Mouse (Mus musculus): ENCODE results near the gene Fam126a.

Fam126a gene

GRCm38 (mm10) chr5:24030579-24030969 is at the start of gene Fam126a:
Gene Fam126a, minus strand, starts transcription at chr5:24030690.
- peak; percentile 97 for DNase-seq (ENCODE audit: low spot score)

GRCm38 (mm10) chr5:24078420-24079179 is 48.1 kb upstream of the Fam126a start:
- DNase-seq (ENCODE audit: low spot score), result no peak

- no peak for DNase-seq (ENCODE audit: low spot score)
Measured at GRCm38 (mm10) chr5:24077739-24078306, 47.3 kb upstream of the Fam126a start.

DNA sequence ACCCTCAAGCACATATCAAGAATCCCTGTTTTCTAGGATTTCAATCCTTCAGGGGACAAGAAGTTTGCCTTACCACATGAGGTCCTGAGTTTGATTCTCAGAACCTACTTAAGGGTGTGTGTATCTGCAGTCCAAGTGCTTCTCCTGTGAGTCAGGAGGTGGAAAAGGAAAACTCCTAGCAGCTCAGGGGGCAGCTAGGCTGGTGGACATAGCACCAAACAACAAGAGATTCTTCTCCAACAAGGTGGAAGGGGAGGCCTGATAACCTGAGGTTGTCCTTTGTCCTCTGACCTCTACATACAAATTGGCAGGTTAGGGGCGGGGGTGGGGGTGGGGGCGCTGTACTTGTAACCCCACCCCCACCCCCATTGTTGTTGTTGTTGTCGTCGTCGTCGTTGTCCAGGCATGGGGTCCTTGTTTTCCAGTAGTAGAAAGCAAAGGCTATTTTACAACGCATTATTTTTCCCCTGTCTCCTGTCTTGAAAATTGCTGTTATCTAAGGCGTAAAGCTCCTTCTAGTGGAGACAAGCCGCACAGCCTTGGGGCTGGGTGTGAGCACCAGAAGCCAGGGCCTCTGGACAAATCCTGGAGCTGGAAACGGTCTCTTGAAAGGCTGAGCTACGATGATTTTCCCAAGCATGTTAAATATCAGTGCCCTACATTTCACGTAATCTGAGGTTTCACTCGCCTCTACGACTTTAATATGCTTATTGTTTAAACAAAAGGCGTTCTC is 46.7 kb upstream of the Fam126a start:
- peak; percentile 73 for DNase-seq (ENCODE audit: low spot score)

DNA sequence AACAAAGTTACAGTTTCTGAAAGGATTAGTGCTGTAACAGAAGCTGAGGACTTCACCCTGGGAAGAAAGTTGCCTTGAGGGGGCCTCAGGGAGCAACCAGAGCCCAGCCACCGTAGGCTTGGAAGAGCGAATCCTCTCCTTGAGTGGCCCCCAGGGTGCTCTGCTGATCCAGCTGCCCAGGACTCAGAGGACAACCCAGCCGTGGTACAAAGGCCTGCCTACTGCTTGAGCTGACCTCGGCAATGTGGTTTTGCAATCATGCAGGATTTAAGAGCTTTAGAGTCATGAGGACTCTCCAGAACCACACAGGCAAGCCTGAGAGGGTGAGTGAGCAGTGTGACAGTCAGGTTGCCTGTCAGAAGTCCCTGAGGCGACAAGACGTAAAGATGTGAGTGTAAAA is 41.5 kb upstream of the Fam126a start:
- DNase-seq (ENCODE audit: low spot score), result no peak

DNA sequence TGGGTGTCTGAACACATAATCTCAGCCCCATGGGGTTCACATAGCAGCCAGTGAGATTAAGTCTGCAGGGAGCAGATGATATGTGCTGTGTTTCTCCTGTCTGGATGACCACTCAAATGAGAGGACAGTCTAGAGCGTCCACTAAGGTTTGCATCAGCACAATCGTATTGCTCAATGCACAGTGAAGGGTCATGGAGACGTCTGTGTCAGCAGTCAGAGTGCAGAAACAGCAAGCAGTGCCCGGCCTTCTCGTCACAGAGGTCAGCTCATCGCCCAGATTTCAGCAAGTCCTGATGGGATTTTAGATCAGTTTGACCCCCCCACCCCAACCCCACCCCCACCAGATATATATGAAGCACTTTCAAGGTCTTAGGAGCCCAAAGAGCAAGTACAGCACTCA is 38.5 kb upstream of the Fam126a start:
- no peak for DNase-seq (ENCODE audit: low spot score)

DNA sequence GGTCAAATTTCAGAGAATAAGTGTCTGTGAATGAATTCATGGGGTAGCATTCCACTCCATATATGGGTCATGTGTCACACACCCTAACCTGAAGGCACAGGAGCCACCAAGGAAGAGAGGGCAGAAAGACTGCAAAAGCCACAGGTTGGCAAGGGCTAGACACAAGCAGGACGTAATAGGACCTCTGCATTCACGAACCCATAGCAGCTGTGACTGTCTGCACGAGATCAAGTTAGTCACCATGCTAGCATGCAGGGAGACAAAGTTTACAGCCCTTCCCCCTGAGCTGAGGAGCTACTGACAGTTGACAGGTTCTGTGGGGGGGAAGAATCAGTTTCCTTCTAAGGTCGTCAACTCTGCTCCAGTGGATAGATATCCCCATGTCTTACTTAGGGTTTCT is 33.1 kb upstream of the Fam126a start:
- no peak for DNase-seq (ENCODE audit: low spot score)

DNA sequence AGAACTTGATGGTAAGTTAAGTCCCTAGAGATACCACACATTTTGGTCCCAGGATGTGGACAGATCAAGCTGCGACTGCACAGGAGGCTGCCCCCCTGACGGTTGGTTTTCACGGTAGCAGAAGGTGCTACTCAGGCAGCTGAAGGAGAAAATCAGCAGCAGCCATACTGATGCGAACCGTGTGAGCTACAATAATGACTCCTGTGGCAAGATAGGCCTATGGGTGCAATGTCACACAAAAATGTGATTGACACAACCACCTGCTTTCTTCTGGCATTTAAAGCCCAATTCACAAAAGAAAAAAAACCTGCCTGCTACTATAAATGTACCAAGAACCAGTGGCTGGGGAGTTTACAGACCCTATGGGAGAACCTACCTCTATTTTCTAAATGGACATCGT is 32.5 kb upstream of the Fam126a start:
- DNase-seq (ENCODE audit: low spot score), result no peak

- DNase-seq (ENCODE audit: low spot score), result no peak
Measured at GRCm38 (mm10) chr5:24060949-24061348, 30.5 kb upstream of the Fam126a start.

DNA sequence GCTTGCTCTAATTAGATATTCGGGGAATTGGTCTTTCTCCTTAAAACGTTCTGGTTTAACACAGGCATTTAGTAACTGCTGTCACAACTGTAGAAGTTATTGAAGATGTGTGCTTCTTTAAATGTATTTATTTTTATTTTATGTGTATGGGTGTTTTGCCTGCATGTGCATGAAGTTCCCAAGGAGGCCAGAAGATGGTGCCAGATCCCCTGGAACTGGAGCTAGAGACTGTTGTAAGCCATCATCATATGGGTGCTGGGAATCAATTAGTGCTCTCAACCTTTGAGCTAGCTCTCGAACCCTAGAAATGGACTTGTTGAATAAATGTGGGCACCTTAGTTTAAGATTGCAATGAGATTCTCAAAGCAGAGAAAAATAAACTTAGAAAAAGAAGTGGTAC is 27.1 kb upstream of the Fam126a start:
- DNase-seq (ENCODE audit: low spot score), result no peak

DNA sequence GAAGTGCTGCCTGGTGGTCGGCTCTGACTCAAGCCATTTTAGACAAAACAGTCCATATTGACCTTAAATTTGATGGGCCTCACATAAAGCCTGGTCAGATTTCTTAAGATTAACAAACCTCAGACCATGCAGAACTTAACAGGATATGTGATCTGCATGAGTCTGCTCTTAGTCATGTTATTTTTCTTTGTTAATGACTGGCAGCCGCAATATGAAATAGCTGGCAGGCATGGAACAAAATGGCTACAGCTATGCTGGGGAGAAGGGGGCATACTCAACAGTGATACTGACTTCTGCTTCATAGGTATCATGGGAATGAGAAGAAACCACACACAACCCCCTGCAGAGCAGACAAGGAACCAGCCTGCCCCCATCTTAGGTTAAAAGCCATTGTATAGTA is 26.4 kb upstream of the Fam126a start:
- DNase-seq (ENCODE audit: low spot score), result no peak

DNA sequence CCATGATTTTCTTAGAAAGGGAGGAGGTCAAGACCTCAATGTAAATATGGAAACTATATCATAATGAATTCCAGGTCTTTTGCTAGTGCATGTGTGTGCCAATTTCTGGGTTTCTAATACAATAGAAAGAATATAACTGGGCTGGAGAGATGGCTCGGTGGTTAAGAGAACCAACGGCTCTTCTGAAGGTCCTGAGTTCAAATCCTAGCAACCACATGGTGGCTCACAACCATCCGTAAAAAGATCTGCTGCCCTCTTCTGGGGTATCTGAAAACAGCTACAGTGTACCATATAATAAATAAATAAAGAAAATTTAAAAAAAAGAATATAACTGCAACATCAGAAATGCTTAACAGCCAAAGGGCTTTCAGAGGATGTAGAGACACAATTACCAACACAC is 23.9 kb upstream of the Fam126a start:
- no peak for DNase-seq (ENCODE audit: low spot score)

DNA sequence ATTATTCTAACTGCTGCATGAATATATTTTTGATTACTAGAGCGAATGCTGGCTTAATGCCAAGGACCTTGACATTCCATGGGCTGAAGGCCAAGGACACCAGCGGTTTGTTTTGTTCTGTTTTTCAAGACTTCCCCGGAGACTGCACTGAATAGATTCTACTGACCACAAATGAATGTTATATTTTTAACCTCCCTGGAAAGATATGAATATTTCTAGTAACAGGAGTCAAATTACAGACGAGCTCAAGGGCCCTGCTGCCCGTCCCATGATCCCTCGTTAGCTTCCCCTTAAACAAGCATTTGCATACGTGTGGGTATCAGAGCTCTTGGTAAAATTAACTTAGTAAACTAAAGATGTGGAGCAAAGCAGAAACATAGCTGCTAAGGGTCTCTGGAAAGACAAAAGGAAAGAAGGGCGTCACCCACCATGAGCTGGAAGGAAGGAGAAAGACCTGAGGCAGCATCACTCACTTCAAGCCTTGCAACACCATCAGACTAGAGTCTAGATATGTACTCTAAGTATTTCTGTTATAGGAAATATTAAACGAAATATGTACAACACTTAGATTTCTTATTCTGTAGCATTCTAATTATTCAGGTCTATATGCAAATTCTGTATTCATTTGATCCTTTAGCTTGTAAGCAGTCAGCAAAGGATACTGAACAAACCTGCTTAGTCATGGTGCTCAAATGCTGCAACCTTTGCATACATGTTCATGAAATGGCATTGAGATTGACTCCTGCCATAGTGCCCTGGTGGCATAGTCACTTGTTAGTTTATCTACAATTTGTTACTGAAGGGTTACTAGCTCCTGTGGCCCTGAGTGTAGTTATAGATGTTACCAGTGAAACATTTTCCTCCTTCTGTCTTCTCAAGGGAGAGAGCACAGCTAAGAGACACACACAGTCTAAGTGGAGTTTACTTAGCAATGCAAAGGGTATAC is 23.0 kb upstream of the Fam126a start:
- peak; percentile 43 for DNase-seq (ENCODE audit: low spot score)

DNA sequence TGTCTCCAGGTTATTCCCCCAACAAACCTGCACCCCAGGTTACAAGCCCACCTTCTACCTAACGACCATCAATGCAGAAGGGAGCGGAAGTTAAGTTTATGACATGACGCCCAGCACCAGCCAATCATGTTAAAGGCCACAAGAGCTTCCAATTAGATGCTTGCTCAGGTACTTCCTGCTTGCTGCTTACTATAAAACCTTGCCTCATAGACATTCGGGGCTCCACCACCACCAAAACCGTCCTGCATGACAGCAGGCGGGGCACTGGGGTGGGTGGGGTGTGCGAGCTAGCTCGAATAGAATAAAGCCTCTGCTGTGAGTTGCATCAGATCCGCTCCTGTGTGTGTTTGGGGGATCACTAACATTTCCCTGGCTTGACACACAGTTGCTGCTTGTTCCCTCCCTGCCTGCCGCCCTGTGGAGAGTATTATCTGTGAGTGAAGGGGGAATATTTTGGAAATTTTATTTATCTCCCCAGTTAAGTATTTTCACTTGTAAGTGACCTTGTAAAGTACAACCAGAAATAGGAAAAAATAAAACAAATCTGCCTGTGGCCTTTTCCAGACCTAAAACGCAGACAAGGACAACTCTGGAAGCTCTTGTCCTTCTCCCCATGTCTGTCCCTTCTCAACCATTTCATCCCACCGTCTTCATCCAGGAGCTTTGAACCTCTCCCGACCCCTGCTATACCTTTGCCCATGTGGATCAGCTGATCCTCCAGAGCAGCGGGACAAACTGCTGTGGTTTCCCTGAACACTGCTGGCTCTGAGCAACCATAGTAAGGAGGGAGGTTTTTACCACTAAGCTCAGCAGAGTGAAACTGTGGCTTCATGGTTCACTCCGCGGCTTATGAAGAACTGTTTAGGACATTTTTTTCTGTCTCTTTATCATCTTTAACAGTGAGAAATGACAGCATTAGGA is 21.5 kb upstream of the Fam126a start:
- peak; percentile 62 for DNase-seq (ENCODE audit: low spot score)

DNA sequence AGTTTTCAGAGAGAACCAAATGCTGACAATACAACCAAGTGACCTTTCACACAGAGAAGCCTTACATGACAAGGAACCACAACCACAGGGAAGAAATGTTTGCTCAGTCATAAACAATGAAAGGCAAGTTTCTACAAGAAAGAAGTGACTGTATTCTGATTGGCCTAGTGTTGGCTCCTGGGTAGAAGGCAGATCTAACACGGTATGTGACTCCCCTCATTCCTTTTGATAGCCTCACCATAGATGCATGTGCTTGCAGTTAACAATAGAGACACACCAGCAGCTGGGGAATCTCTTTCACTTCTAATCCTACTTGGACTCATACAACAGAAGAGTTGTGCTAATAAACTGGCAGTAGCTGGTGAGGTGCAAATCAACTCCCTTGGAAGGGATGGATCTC is 17.3 kb upstream of the Fam126a start:
- no peak for DNase-seq (ENCODE audit: low spot score)

GRCm38 (mm10) chr5:24047001-24047400 is 16.5 kb upstream of the Fam126a start:
- DNase-seq (ENCODE audit: low spot score), result no peak

DNA sequence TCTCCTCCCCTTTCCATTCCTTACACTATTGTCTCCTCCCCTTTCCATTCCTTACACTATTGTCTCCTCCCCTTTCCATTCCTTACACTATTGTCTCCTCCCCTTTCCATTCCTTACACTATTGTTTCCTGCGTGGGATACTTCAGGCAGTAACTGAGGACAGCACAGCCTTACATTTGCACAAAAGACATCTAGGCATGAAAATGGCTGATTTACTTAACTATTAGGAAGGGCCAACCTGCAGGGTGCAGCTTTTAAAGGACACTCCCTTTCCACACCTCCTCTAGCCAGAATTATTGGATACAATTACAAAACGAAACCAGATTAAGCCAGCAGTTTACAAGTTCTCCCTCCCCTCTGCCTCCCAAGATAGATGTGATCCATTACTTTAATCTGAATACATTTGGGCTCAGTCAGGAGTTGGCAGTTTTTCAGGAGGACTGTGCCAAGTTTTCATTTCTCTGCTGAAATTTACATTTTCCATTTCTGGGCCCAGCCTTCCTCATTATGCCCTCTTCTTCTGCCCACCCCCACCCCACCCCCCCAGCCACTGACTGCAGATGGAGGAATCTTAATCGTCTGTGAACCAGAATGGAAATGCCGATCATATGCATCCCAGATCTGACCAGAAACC is 15.6 kb upstream of the Fam126a start:
- DNase-seq (ENCODE audit: low spot score), result peak; percentile 54

GRCm38 (mm10) chr5:24044387-24044786 is 13.9 kb upstream of the Fam126a start:
- no peak for DNase-seq (ENCODE audit: low spot score)

DNA sequence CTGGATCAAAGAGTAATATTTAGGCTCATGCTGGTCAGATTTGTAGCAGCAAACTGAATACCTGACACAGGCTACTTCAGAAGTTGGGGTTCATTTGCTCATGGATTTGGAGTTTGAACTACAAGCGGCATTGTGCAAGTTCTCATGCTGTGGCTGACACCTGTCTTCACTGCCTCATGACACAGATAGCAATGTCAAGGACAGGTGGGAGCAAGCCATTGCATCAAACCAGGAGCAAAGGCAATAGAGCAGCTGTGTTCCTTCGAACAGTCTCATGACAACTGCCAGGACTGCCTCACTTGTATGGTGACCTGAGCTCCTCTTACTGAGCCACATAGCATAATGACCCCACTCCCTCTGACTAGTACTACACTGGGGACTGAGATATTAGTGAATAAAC is 12.9 kb upstream of the Fam126a start:
- no peak for DNase-seq (ENCODE audit: low spot score)

DNA sequence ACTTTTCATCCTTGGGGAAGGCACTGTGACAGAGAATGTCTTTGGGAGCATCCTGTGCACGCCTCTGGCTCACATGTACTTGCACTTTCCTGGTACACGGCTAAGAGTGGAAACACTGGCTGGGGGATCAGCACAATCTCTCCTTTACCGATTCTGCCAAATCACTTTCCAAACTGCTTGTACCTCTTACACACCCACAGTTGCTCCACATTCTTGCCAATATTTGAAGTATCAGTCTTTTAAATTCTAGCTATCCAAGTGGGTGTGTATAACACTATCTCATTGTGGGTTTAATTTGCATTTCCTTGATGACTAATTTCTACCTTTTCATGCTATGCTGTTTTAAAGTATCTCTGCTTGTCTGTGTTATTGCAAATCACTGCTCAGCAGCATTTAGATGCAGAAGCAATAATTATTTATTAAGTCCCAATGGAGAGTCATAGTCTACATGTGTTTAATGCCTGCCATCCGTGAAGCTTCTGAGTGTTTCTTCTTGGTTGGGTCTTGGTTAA is 10.9 kb upstream of the Fam126a start:
- no peak for DNase-seq (ENCODE audit: low spot score)

All from ovary, adult 18-20 months (tissue).